Mouse (Mus musculus): Measurements from ENCODE around the gene Trpm3.
"Not testable (repeated sequence)": the region's sequence is repeated elsewhere in the genome, so short reads cannot be mapped to it uniquely, and the experiment has no call there.

Trpm3 gene

GRCm38 (mm10) chr19:22847696-22848095 is 708.9 kb downstream of the Trpm3 start:
- no peak for DNase-seq (ENCODE audit: low spot score in 2 of 2)

GRCm38 (mm10) chr19:22848251-22848650 is 709.4 kb downstream of the Trpm3 start:
- no peak for DNase-seq (ENCODE audit: low spot score in 2 of 2)

GRCm38 (mm10) chr19:22848783-22849576 is 710.1 kb downstream of the Trpm3 start:
- no peak for DNase-seq (ENCODE audit: low spot score in 2 of 2)

GRCm38 (mm10) chr19:22851423-22851822 is 712.6 kb downstream of the Trpm3 start:
- DNase-seq (ENCODE audit: low spot score in 2 of 2) = not testable (repeated sequence)

GRCm38 (mm10) chr19:22859644-22860043 is 720.8 kb downstream of the Trpm3 start:
- no peak for DNase-seq (ENCODE audit: low spot score in 2 of 2)

GRCm38 (mm10) chr19:22867456-22867855 is 728.6 kb downstream of the Trpm3 start:
- no peak for DNase-seq (ENCODE audit: low spot score in 2 of 2)

GRCm38 (mm10) chr19:22869853-22870252 is 731.0 kb downstream of the Trpm3 start:
- no peak for DNase-seq (ENCODE audit: low spot score in 2 of 2)

GRCm38 (mm10) chr19:22872456-22872855 is 733.6 kb downstream of the Trpm3 start:
- no peak for DNase-seq (ENCODE audit: low spot score in 2 of 2)

- DNase-seq (ENCODE audit: low spot score in 2 of 2) = no peak
Measured at GRCm38 (mm10) chr19:22880199-22880598, 741.4 kb downstream of the Trpm3 start.

GRCm38 (mm10) chr19:22882670-22883111 is 743.8 kb downstream of the Trpm3 start:
- DNase-seq (ENCODE audit: low spot score in 2 of 2) = no peak

GRCm38 (mm10) chr19:22883154-22883553 is 744.3 kb downstream of the Trpm3 start:
- no peak for DNase-seq (ENCODE audit: low spot score in 2 of 2)

GRCm38 (mm10) chr19:22883744-22884317 is 745.0 kb downstream of the Trpm3 start:
- peak; percentile 81 to 87 for DNase-seq (ENCODE audit: low spot score in 2 of 2)

- peak; percentile 64 to 65 for DNase-seq (ENCODE audit: low spot score in 2 of 2)
Measured at GRCm38 (mm10) chr19:22884357-22884756, 745.5 kb downstream of the Trpm3 start.

GRCm38 (mm10) chr19:22885051-22885450 is 746.2 kb downstream of the Trpm3 start:
- peak in 1 of 2 experiments; percentile 32 for DNase-seq (ENCODE audit: low spot score in 2 of 2)

- DNase-seq (ENCODE audit: low spot score in 2 of 2) = no peak
Measured at GRCm38 (mm10) chr19:22901892-22902291, 763.0 kb downstream of the Trpm3 start.

GRCm38 (mm10) chr19:22902386-22902785 is 763.5 kb downstream of the Trpm3 start:
- no peak for DNase-seq (ENCODE audit: low spot score in 2 of 2)

- peak; percentile 73 to 79 for DNase-seq (ENCODE audit: low spot score in 2 of 2)
Measured at GRCm38 (mm10) chr19:22905066-22905482, 766.2 kb downstream of the Trpm3 start.

- no peak for DNase-seq (ENCODE audit: low spot score in 2 of 2)
Measured at GRCm38 (mm10) chr19:22910686-22911085, 771.8 kb downstream of the Trpm3 start.

- no peak for DNase-seq (ENCODE audit: low spot score in 2 of 2)
Measured at GRCm38 (mm10) chr19:22912971-22913370, 774.1 kb downstream of the Trpm3 start.

- DNase-seq (ENCODE audit: low spot score in 2 of 2) = peak; percentile 93
Measured at GRCm38 (mm10) chr19:22915868-22916642, 777.2 kb downstream of the Trpm3 start.

GRCm38 (mm10) chr19:22916643-22917344 is 777.9 kb downstream of the Trpm3 start:
- peak; percentile 97 for DNase-seq (ENCODE audit: low spot score in 2 of 2)

- no peak for DNase-seq (ENCODE audit: low spot score in 2 of 2)
Measured at GRCm38 (mm10) chr19:22917345-22917735, 778.5 kb downstream of the Trpm3 start.
